Mouse (Mus musculus): ENCODE data around the gene Ehmt2.
"Not testable (repeated sequence)": the region's sequence is repeated elsewhere in the genome, so short reads cannot be mapped to it uniquely, and the experiment has no call there.

Gene Ehmt2

GRCm38 (mm10) chr17:34955884-34956283 is 57.6 kb downstream of the Ehmt2 start:
- DNase-seq: no peak

- no peak for DNase-seq
Measured at GRCm38 (mm10) chr17:34956340-34956739, 58.1 kb downstream of the Ehmt2 start.

DNA sequence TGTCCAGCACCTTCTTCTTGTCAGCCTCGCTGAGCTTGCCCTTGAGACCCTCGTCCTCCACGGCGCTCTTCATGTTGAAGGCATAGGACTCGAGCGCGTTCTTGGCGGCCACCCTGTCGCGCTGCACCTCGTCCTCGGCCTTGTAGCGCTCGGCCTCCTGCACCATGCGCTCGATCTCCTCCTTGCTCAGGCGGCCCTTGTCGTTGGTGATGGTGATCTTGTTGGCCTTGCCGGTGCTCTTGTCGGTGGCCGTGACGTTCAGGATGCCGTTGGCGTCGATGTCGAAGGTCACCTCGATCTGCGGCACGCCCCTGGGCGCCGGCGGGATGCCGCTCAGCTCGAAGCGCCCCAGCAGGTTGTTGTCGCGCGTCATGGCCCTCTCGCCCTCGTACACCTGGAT is 59.0 kb downstream of the Ehmt2 start:
- not testable (repeated sequence) for DNase-seq

DNA sequence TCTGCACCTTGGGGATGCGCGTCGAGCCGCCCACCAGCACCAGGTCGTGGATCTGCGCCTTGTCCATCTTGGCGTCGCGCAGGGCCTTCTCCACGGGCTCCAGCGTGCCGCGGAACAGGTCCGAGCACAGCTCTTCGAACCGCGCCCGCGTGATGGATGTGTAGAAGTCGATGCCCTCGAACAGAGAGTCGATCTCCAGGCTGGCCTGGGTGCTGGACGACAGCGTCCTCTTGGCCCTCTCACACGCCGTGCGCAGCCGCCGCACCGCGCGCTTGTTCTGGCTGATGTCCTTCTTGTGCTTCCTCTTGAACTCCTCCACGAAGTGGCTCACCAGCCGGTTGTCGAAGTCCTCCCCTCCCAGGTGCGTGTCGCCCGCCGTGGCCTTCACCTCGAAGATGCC is 59.7 kb downstream of the Ehmt2 start:
- not testable (repeated sequence) for DNase-seq

DNA sequence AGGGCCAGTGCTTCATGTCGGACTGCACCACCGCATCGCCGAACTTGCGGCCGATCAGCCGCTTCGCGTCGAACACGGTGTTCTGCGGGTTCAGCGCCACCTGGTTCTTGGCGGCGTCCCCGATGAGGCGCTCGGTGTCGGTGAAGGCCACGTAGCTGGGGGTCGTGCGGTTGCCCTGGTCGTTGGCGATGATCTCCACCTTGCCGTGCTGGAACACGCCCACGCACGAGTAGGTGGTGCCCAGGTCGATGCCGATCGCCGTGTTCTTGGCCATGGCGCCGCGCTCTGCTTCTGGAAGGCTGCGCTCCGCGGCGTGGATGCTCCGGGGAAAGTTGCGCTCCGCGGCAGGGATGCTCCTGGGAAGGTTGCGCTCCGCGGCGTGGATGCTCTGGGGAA is 60.5 kb downstream of the Ehmt2 start:
- DNase-seq: not testable (repeated sequence)

DNA sequence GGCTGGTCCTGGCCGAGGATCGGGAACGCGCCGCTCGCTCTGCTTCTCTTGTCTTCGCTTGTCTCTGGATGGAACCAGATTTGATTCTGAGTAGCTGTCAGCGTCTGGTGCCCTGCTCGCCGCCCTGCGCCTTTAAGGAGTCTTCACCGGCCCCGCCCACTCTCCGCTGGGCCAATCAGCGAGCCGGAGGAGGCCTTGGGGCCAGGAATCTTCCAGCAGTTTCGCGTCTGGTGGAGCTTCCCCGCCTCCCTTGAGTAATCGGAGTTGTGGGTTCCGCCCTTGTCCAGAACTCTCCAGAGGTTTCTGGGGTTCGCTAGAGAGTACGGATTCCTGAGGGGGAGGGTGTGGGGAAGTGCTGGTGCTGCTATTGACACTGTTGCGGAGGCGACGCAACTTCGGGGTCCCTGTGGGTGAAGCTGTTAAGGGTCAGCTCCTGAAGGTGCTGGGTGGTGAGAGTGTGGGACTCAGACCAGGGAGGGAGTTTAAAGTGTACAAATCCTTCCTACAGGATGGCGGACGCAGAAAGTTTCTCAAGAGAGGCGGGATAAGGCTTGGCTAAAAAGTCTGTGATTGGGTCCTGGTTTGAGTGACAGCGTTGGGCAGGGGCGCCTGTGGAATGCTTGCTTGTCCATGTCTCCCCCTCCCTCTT is 61.0 kb downstream of the Ehmt2 start, which contains the start of gene Hspa1b:
Gene Hspa1b (minus strand): TSS at position 109 of the 649 bp plus-strand sequence.
- DNase-seq: peak; percentile 84

GRCm38 (mm10) chr17:34959881-34960515 is 61.7 kb downstream of the Ehmt2 start:
- DNase-seq: peak; percentile 35

- no peak for DNase-seq
Measured at GRCm38 (mm10) chr17:34960702-34961493, 62.6 kb downstream of the Ehmt2 start.

DNA sequence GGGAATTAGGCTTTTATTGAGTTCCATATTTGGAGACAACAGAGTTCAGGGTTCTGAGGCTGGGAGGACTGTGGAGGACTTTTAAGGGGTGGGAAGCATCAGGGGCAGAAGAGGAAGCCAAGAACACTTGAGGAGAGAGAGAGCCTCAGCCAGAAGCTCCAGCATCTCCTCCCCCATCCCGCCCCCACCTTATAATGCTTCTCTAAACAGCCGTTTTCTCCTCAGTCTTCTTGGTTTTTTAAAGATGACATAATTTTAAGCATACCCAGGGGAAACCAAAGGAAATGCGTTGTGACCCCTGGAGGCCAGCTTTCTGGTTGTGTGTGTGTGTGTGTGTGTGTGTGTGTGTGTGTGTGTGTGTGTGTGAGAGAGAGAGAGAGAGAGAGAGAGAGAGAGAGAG is 63.9 kb downstream of the Ehmt2 start:
- no peak for DNase-seq

- no peak for DNase-seq
Measured at GRCm38 (mm10) chr17:34962841-34963240, 64.6 kb downstream of the Ehmt2 start.
